Mouse (Mus musculus) effector memory CD4-positive, alpha-beta T cell, adult 7 months (primary cell): ENCODE data around the gene Hoxb2. TPM values are rescaled to one million over a fixed set of nuclear protein-coding genes. Genes with fewer than 3 reads are reported as not detected.

Experiments
- polyA plus RNA-seq: library from polyadenylated mRNA; unstranded; fragments of 100-300 nt; shearing (Covaris generic); gene quantifications from one replicate; pipeline ENCODE4 v1.2.1, GENCODE M21; 2017

Gene Hoxb2
- not detected for polyA plus RNA-seq

DNA sequence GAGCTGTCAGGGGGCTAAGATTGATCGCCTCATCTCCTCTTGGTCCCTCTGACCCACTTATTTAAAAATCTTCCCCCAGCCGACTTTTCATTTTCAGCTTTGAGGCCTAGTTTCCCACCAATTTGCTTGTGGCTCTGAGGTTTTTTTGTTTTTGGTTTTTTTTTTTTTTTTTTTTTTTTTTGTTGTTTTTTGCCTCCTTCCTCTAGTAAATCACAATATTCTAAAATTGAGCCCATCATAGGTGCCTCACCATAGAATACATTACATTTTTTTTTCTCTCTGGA lies at the start of gene Hoxb2:
Gene Hoxb2, plus strand, starts transcription at position 185 of the 284 bp plus-strand sequence.

DNA sequence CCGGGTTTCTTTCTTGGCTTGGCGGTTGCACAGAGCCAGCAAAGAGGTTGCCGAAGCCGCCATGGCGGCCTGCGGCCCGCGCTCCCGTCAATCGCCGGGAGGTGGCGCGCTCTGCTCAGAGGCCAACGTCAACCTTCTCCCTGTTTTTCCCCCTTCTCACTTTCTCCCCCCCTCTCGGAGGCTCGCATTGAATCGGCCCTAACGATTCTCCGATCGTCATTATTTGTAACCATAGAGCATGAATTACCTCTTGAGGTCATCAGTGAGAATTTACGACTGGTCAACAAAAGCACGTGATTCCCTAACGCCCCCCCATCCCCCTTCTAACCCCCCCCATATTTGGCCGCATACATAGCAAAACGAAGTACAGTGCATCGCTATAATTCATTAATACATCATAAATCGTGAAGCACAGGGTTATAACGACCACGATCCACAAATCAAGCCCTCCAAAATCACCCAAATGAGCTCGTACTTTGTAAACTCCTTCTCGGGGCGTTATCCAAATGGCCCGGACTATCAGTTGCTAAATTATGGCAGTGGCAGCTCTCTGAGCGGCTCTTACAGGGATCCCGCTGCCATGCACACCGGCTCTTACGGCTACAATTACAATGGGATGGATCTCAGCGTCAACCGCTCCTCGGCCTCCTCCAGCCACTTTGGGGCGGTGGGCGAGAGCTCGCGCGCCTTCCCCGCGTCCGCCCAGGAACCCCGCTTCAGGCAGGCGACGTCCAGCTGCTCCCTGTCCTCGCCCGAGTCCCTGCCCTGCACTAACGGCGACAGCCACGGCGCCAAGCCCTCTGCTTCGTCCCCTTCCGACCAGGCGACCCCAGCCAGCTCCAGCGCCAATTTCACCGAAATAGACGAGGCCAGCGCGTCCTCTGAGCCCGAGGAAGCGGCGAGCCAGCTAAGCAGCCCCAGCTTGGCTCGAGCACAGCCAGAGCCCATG lies 46.9 kb upstream of the Hoxb2 start, which contains the start of gene Hoxb5:
Gene Hoxb5, plus strand, starts transcription at position 186 of the 949 bp plus-strand sequence.

DNA sequence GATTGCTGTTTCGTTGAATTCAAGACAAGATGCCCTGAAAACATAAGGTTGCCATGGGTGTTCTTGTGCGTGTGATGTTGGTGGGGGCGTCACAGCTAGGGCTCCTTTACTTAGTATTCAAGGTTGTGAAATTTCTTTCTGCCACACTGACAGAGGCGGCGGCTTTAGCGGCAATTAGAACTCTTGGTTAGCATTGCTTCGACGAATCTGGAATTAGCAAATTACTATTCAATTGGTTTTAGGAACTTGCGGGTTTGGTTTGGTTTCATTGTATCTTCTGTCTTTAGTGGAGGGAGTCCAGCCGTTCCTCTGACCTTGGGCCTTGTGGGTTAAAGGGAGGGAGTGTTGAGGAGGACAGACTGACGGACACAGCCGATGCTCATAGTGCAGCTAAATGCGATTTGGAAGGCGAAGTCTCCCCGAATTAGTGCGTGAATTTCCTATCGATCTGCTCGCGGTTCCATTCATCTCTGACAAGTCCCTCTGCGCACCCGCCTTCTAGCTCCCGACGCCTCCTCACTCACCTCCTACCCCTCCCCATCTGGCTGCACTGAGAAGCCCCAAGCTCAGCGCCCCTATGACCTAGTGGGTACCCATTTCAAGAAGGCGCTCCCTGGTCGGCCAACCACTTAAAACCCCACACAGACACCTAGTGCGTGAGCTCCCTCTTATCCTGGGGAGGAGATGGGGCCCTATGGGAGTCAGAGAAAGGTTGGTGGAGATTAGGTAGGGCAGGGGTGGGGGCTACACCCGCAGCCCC lies 32.5 kb upstream of the Hoxb2 start, which contains the start of gene Hoxb4:
Gene Hoxb4, plus strand, starts transcription at position 660 of the 760 bp plus-strand sequence.

DNA sequence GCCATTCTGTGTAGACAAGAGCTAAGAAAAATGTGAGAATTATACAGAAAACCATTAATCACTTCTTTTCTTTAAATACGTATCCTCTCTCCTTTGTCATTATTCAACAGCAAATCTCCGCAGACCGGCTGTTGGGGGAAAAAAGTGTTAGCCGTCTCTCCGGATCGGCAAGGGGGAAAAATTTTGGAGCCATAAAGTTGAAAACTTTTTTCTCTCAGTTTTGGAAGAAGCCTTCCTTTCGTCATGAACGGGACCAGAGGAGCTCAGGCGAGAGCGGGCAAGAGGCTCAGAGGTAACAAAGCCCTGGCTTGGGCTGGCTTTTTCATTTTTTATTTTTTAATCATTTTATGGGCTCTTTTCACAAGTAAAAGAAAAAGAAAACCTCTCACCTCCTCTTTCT lies 27.2 kb upstream of the Hoxb2 start, which contains the start of gene Hoxb3:
Gene Hoxb3, plus strand, starts transcription at position 173 of the 400 bp plus-strand sequence.

DNA sequence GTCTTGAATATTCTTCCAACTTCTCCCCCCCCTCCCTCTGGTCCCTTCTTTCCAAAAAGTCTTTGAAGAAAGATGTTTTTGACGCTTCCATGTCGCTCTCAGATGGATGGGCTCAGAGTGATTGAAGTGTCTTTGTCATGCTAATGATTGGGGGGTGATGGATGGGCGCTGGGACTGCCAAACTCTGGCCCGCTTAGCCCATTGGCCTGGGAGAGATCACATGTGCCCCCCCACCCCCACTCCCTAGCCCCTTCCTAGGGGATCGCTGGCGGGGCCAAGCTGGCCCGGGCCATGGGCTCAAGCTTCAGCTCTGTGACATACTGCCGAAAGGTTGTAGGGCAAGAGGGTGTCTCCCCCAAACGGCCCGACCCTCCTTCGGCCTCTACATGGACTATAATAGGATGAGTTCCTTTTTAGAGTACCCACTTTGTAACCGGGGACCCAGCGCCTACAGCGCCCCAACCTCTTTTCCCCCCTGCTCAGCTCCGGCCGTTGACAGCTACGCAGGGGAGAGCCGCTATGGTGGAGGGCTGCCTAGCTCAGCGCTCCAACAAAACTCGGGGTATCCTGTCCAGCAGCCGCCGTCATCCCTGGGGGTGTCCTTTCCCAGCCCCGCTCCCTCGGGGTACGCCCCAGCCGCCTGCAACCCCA lies 15.2 kb downstream of the Hoxb2 start, which contains the start of gene Hoxb1:
Gene Hoxb1, plus strand, starts transcription at position 312 of the 651 bp plus-strand sequence.

Other genes with a start within 250 kb of the Hoxb2 start
- not detected for gene Calcoco2, start 238.6 kb upstream of the Hoxb2 start, polyA plus RNA-seq
- gene Ttll6, start 216.7 kb upstream of the Hoxb2 start, polyA plus RNA-seq, result not detected
- gene Hoxb13, start 156.2 kb upstream of the Hoxb2 start, polyA plus RNA-seq, result not detected
- not detected for gene Hoxb9, start 79.1 kb upstream of the Hoxb2 start, polyA plus RNA-seq
- gene Hoxb8, start 68.6 kb upstream of the Hoxb2 start, polyA plus RNA-seq, result not detected
- not detected for gene Hoxb7, start 63.9 kb upstream of the Hoxb2 start, polyA plus RNA-seq
- 0.29 TPM for gene Hoxb6, start 58.0 kb upstream of the Hoxb2 start, polyA plus RNA-seq
- 0.33 TPM for gene Hoxb5, start 47.2 kb upstream of the Hoxb2 start, polyA plus RNA-seq
- not detected for gene Hoxb4, start 32.3 kb upstream of the Hoxb2 start, polyA plus RNA-seq
- gene Hoxb3, start 27.2 kb upstream of the Hoxb2 start, polyA plus RNA-seq, result not detected
- 0.18 TPM for gene Hoxb1, start 15.2 kb downstream of the Hoxb2 start, polyA plus RNA-seq
- gene Skap1, start 114.1 kb downstream of the Hoxb2 start, polyA plus RNA-seq, result 635 TPM